Mouse (Mus musculus) brain, embryonic 14.5 days (tissue): ENCODE data around the gene Map2k3.

Experiments
- CTCF ChIP-seq: fragments of 200-500 bp; IDR thresholded peaks from 2 replicates; pipeline ENCODE4 v1.5.1; 2012; ENCODE audit warnings: inconsistent platforms, mild to moderate bottlenecking, moderate library complexity, borderline replicate concordance; ENCODE audit not compliant: insufficient read depth, insufficient read length; ENCODE audit errors: extremely low read depth
- POLR2A ChIP-seq: fragments of 200-500 bp; IDR thresholded peaks from 2 replicates; pipeline ENCODE4 v1.6.1; 2012; ENCODE audit warnings: mild to moderate bottlenecking, inconsistent platforms, borderline replicate concordance; ENCODE audit not compliant: poor library complexity, insufficient read depth, insufficient read length, severe bottlenecking; ENCODE audit errors: extremely low read depth

DNA sequence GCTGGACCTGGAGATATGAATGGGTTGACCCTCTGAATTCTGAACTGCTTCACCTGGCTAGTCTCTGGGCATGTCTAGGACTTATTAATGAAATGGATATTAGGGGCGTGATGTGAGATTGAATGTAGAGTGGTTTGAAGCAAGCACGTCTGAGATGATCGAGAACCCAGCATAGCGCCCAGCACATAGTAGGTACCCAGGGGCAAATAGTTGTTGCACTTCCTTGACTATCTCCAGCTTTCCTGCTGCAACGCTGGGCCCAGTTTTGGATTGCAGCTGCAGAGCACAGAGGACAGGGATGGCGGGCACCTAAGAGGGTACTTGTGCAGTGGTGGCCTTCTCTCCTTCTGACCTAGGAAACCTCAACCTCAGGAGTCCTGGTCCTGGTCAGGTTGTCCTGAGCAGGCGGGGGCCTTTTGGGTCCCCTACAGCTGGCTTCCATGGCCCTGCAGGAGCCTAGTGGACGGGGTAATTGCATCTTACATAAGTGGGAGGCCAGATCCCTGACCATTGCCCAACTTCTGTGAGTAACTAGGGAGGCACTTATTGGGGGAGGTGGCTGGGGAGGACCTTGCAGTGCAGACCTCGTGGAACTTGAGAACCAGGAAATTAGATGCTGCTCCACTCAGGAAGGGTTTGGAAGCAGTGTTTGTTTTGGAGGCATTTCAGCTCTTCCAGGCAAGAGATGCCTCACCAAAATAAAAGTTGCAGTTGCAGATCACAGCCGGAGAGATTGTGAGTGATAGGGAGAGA, 1.5 kb downstream of the Map2k3 start:
- TF ChIP-seq CTCF (no peak), POLR2A (no peak)
